Mouse (Mus musculus) testis, adult 2 months (tissue): ENCODE results near the gene Phldb2. TPM values are rescaled to one million over a fixed set of nuclear protein-coding genes. Genes with fewer than 3 reads are reported as not detected.
A peak's percentile ranks its signal among the peaks of the same experiment; 100 is the strongest.

ENCODE experiments used
- H3K27ac ChIP-seq: fragments of 200-500 bp; 2 replicates; pipeline ENCODE4 v1.5.1; 2012; ENCODE audit warnings: low read depth, low read length; ENCODE audit not compliant: control insufficient read depth, insufficient read depth
- H3K27me3 ChIP-seq: fragments of 200-500 bp; 2 replicates; pipeline ENCODE4 v1.6.1; 2012; ENCODE audit warnings: mild to moderate bottlenecking, low read length, moderate library complexity; ENCODE audit not compliant: control insufficient read depth, insufficient read depth
- H3K36me3 ChIP-seq: fragments of 200-500 bp; 2 replicates; pipeline ENCODE4 v1.6.1; 2012; ENCODE audit warnings: mild to moderate bottlenecking, low read length; ENCODE audit not compliant: control insufficient read depth, insufficient read depth
- H3K4me1 ChIP-seq: fragments of 200-500 bp; 2 replicates; pipeline ENCODE4 v1.6.1; 2012; ENCODE audit warnings: low read length; ENCODE audit not compliant: control insufficient read depth, insufficient read depth
- H3K4me3 ChIP-seq: fragments of 200-500 bp; 2 replicates; pipeline ENCODE4 v1.5.1; 2012; ENCODE audit warnings: low read depth, mild to moderate bottlenecking, low read length, moderate library complexity, mixed read lengths; ENCODE audit not compliant: control insufficient read depth
- CTCF ChIP-seq: fragments of 200-500 bp; IDR thresholded peaks from 2 replicates; pipeline ENCODE4 v1.5.1; 2012; ENCODE audit warnings: low read depth, mild to moderate bottlenecking, inconsistent platforms, low read length, moderate library complexity; ENCODE audit not compliant: control insufficient read depth, insufficient read depth, insufficient replicate concordance
- POLR2A ChIP-seq: fragments of 200-500 bp; IDR thresholded peaks from 2 replicates; pipeline ENCODE4 v1.6.1; 2012; ENCODE audit warnings: low read depth, mild to moderate bottlenecking, inconsistent platforms, low read length, moderate library complexity; ENCODE audit not compliant: control insufficient read depth
- polyA plus RNA-seq: library from polyadenylated mRNA; depleted of rRNA; stranded (reverse); fragments of >200 nt; gene quantifications from 2 replicates; pipeline ENCODE4 v1.2.3, GENCODE M21; 2012; rRNA removed

The Phldb2 gene
- polyA plus RNA-seq, 1 experiment: 0.65 TPM

DNA sequence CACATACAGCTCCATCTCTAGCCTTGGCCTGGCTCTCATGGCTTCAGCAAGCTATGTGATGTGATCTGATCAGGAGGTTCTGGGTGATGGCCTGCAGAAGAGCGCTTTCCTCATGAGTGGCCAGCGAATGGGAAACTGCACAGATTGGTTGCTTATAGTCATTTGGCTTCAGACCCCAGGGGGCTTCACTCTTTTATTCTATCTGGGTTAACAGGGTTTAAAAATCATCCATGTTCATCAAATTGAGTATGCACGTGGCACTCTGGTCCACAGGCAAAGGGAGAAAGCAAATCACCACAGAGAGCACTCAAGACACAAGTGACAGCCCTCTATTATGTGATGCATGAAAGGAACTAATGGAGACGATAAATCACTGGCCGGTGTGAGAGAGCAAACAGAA is 240.1 kb downstream of the Phldb2 start:
- Histone ChIP-seq H3K27me3 (no peaks in the 10 kb centered on the region), H3K4me3 (no peak overlapping the region), H3K36me3 (no peaks in the 10 kb centered on the region), H3K4me1 (no peaks in the 10 kb centered on the region), H3K27ac (no peak overlapping the region)
- TF ChIP-seq POLR2A: no peak
- no peak for TF ChIP-seq CTCF

DNA sequence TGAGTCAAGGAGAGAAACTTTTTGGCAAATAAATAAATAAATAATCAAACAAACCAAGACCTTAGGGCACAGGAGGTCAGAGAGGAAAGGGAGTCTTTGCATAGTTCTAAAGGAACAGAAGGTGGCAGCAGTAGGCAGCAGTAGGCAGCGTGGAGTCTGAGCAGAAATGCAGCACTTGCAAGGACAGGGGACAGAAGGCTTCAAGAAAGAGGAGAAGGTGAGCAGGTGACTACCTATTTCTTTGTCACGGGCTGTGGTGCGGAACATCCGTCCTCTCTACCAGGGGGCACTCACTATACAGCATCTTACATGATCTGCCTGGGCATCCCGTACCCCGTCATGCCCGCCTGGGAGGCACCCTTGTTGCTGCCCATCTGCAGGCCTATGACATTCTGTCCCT is 242.1 kb downstream of the Phldb2 start:
- Histone ChIP-seq H3K27me3 (no peaks in the 10 kb centered on the region), H3K4me1 (no peaks in the 10 kb centered on the region), H3K27ac (no peak overlapping the region), H3K4me3 (no peak overlapping the region), H3K36me3 (no peaks in the 10 kb centered on the region)
- TF ChIP-seq POLR2A (no peak), CTCF (peak; percentile 29; the same call in 1 of the 2 replicates)

DNA sequence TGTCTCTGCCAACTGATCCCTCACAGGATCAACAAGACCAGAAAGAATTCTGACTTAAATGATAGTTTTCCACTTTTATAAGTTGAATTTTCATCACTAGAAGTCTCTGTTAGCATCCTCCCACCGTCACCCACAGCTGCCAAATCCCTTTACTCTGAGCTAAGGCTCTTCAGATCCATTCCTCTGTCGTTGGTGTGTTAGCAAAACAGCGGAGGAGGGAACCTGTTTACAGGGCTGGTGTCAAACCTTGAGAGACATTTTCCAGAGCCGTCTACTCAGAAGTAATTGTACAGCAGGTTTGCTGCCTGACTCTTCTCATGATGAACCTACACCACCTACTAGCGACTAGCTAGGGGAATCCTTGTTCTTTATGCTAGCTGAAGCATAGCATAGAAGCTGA is 254.1 kb downstream of the Phldb2 start:
- H3K4me3 ChIP-seq: no peak overlapping the region
- no peak for TF ChIP-seq POLR2A
- no peak for TF ChIP-seq CTCF
- H3K27me3 ChIP-seq: no peaks in the 10 kb centered on the region
- no peaks in the 10 kb centered on the region for H3K36me3 ChIP-seq
- no peak overlapping the region for H3K27ac ChIP-seq
- no peaks in the 10 kb centered on the region for H3K4me1 ChIP-seq

DNA sequence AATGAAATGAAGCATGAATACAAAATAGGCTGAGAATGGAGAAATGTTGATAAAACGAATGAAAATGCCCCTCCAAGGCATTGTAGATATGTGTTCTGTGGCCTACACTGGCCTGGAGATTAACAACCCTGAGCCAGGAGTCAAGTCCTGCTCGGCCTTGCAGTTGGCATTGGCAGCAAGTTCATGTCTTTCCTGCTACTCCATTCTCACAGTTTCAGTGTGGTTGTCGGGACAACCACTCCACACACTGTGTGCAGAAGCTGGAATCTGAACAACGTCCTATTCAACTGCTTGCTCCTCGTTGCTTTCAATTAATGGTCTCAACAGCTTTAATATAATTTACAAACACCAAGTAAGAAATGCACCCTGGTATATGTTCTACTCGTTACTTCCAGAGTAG is 255.4 kb downstream of the Phldb2 start:
- Histone ChIP-seq H3K4me1 (no peaks in the 10 kb centered on the region), H3K27me3 (no peaks in the 10 kb centered on the region), H3K4me3 (no peak overlapping the region), H3K27ac (no peak overlapping the region), H3K36me3 (no peaks in the 10 kb centered on the region)
- no peak for TF ChIP-seq POLR2A
- TF ChIP-seq CTCF: no peak

Other genes with a start within 250 kb of the Phldb2 start
- 0.30 and 0.59 TPM in 2 replicates for gene Tagln3, start 229.0 kb downstream of the Phldb2 start, polyA plus RNA-seq
- gene Abhd10, start 210.6 kb downstream of the Phldb2 start, polyA plus RNA-seq: 9.3 and 10.3 TPM in 2 replicates
- gene Plcxd2, start 56.6 kb upstream of the Phldb2 start, polyA plus RNA-seq: 0.64 and 0.72 TPM in 2 replicates
- 7.6 and 8.8 TPM in 2 replicates for gene Cd96, start 166.7 kb upstream of the Phldb2 start, polyA plus RNA-seq
- 5.8 and 6.0 TPM in 2 replicates for gene Gm4737, start 201.5 kb upstream of the Phldb2 start, polyA plus RNA-seq